Mouse (Mus musculus): Measurements from ENCODE around the gene Eif2s3x. TPM values are rescaled to one million over a fixed set of nuclear protein-coding genes. Genes with fewer than 3 reads are reported as not detected.

Eif2s3x gene
- polyA plus RNA-seq (2017; shearing (Covaris generic)): 53.7 TPM

GRCm38 (mm10) chrX:94212597-94213321 lies at the start of gene Eif2s3x:
Gene Eif2s3x (minus strand): TSS chrX:94212862.

GRCm38 (mm10) chrX:94234532-94235189 lies 22.0 kb upstream of the Eif2s3x start, which contains the start of gene Klhl15:
Gene Klhl15 (plus strand): TSS chrX:94234599.

Other genes starting within 250 kb of the Eif2s3x start
- gene AU015836, start 244.2 kb downstream of the Eif2s3x start, polyA plus RNA-seq (2017; shearing (Covaris generic)): not detected
- gene Zfx, start 89.2 kb downstream of the Eif2s3x start, polyA plus RNA-seq (2017; shearing (Covaris generic)): 46.7 TPM
- 8.4 TPM for gene Klhl15, start 21.7 kb upstream of the Eif2s3x start, polyA plus RNA-seq (2017; shearing (Covaris generic))
- gene Fam90a1b, start 153.9 kb upstream of the Eif2s3x start, polyA plus RNA-seq (2017; shearing (Covaris generic)): not detected
- gene Apoo, start 154.3 kb upstream of the Eif2s3x start, polyA plus RNA-seq (2017; shearing (Covaris generic)): 20.3 TPM

Data from activated CD4-positive, CD25-positive, alpha-beta regulatory T cell, adult 9 weeks (primary cell).